17 mouse cellular contexts compared by ENCODE assay signal in genomic region chr15:85354060-85354459, GRCm38 (mm10).
"Had no signal": no experiment of that assay in that cellular context is flagged by ENCODE, and none has a peak within 500 bp of the region (broad histone marks: within the 10 kb centered on the region; RNA-seq: fewer than 3 reads in every experiment).

No protein-coding gene starts in this region.

- DNase-seq: kidney, adult 2 months; kidney, postnatal 25 days; layer of hippocampus, adult 9-11 months; left cerebral cortex, postnatal 4 days; lung, embryonic 14.5 days; midbrain, embryonic 14.5 days; thymus, adult 18-20 months; thymus, postnatal 36 days had no signal

- H3K9me3 ChIP-seq: limb, embryonic 12.5 days; limb, embryonic 15.5 days; liver, embryonic 15.5 days had no signal

- H3K4me3 ChIP-seq: layer of hippocampus, adult 2 months; limb, embryonic 12.5 days; limb, embryonic 15.5 days; liver, embryonic 15.5 days had no signal

- ATAC-seq: intestine, postnatal 0 days; lung, postnatal 0 days had no signal

- H3K27ac ChIP-seq: kidney, postnatal 0 days; layer of hippocampus, adult 2 months; limb, embryonic 12.5 days; limb, embryonic 15.5 days; liver, embryonic 15.5 days; macrophage had no signal

- H3K4me2 ChIP-seq: limb, embryonic 12.5 days; limb, embryonic 15.5 days; liver, embryonic 15.5 days; lung, embryonic 14.5 days; midbrain, embryonic 11.5 days had no signal

- H3K36me3 ChIP-seq: limb, embryonic 12.5 days; limb, embryonic 15.5 days; liver, embryonic 15.5 days had no signal

- H3K9ac ChIP-seq: limb, embryonic 12.5 days; limb, embryonic 15.5 days; liver, embryonic 15.5 days; lung, embryonic 14.5 days had no signal

- H3K27me3 ChIP-seq: limb, embryonic 12.5 days; limb, embryonic 15.5 days; liver, embryonic 15.5 days had no signal
